Mouse (Mus musculus) brain, embryonic 14.5 days (tissue): ENCODE measurements at regions not wholly inside any gene's neighbourhood (a gene's known extent, or its start where the extent isn't known, plus 50 kb on each side); places are given as distances from the start of the nearest gene placed in this dataset.

ENCODE experiments used
- DNase-seq: peaks from one replicate; pipeline ENCODE4 v3.0.0-alpha.2; 2011; ENCODE audit warnings: low read depth
- CTCF ChIP-seq: fragments of 200-500 bp; IDR thresholded peaks from 2 replicates; pipeline ENCODE4 v1.5.1; 2012; ENCODE audit warnings: inconsistent platforms, mild to moderate bottlenecking, moderate library complexity, borderline replicate concordance; ENCODE audit not compliant: insufficient read depth, insufficient read length; ENCODE audit errors: extremely low read depth
- POLR2A ChIP-seq: fragments of 200-500 bp; IDR thresholded peaks from 2 replicates; pipeline ENCODE4 v1.6.1; 2012; ENCODE audit warnings: mild to moderate bottlenecking, inconsistent platforms, borderline replicate concordance; ENCODE audit not compliant: poor library complexity, insufficient read depth, insufficient read length, severe bottlenecking; ENCODE audit errors: extremely low read depth

DNA sequence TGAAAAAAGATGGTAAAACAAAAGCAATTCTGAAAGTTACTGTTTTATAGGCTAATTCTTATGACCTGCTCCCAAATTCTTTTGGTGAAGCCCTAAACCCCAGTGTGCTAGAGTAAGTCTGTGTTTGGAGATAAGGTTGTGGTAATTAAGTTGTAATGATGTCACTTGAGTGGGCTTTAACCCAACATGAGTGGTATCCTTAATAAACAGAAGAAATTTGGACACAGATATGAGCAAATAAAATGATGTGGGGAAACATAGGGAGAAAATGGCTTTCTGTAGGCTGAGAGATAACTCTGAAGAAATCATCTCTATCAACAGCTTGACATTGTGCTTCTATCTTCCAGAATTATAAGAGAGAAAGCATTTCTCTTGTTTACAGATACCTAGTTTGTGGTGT, 117.1 kb upstream of the Acsl4 start:
- DNase-seq = no peak
- TF ChIP-seq CTCF (no peak), POLR2A (no peak)

DNA sequence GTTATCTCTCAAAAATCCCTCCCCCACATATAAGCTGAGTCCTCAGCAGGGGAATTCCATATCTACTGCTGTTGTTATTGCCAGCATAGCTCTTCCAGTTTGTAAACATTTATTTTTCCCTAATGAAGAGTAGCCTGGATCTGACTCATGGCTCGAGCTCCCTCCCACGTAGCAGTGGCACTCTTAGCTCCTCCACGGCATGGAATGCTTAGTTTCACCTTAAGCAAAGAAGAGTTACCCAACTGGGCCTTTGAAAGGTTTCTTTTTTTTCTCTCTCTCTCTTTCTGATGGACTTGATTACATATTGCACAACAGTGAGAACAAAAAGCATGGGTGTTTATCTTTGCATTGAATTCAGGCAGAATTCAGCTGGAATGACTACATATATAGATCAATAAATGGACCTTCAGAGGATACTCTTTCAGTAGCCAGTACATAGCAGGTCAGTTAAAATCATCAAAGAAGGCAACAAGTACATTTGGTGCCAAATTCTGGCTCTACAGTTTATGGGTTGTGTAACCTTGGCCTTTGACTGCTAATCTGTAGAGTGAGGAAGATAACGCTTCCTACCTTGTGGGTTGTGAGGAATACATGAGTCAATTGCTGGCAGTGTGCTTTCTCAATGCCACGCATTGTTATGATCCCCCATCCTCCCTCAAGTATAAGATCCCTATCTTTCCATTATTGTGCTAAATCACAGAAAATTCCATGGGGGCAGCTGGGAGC, 126.2 kb upstream of the Acsl4 start:
- TF ChIP-seq CTCF = no peak
- TF ChIP-seq POLR2A = no peak
- DNase-seq = no peak

DNA sequence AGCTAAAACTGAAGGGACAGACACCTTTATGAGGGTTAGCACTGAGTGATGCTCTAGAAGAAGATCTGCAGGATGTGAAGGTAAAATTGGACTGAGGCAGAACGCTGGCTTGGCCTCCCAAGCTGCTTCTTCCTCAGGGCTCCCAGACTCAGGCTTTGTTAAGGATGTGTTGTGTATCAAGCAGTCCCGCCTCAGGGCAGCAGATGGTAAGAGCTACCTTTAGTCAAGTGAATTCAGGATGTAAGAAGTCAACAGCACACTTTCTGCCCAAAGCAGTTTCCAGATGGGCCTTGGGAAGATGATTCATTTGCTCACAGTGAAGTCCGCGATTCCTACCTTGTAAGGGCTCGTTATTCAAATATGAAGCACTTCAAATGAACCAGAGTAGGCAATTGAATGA, 126.9 kb upstream of the Acsl4 start:
- no peak for DNase-seq
- no peak for TF ChIP-seq POLR2A
- TF ChIP-seq CTCF = no peak

DNA sequence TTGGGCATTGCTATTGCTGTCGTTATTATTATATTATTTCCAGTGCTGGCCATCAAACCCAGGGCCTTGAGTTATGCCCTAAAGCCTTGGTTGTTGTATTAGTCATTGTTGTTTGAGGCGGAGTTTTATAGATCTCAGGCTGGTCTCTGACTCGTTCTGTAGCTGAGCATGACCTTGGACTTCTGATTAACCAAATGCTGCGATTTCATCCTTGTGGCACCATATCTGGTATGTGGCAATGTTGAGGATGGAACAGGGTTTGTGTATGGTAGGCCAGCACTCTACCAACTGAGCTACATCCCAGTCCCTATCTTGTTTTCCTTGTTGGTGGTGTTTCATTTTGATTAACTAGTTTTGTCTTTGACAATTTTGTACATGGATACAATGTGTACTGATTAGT, 130.7 kb upstream of the Acsl4 start:
- DNase-seq = no peak
- no peak for TF ChIP-seq CTCF
- TF ChIP-seq POLR2A = no peak

DNA sequence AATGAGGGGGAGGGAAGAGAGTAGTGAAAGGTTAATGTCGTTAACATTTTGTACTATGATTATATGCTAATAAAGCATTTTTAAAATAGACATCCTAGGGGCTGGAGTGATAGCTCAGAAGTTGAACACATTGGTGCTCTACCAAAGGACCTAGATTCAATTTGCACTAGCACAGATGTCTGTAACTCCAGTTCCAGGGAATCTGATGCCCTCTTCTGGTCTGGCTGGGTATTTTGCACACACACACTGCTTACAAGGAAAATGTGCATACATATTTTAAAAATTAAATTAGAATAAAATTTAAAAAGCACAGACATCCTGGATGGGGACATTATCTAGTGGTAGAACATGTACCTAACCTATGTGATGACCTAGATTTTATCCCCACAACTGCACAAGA, 136.6 kb upstream of the Acsl4 start:
- peak; percentile 33 for DNase-seq
- TF ChIP-seq CTCF (peak; percentile 40; the same call in 1 of the 2 replicates), POLR2A (no peak)

DNA sequence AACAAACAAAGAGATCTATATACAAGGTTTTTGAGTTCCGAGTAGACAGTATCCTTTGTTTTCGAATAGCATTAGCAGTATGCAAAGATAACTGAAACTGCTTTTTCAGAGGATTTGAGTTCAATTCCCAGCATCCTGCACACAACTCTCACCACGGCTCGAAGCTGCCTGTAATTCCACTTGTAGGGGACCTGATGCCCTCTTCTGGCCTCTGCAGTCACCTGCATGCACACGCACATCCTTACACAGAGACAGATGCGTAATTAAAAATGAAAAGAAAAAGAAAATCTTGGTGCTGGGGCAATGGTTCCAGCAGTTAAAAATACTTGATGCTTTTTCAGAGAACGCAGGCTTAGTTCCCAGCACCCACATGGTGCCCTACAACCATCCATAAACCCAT, 139.6 kb upstream of the Acsl4 start:
- TF ChIP-seq CTCF = peak; percentile 36; the same call in 1 of the 2 replicates
- no peak for TF ChIP-seq POLR2A
- peak; percentile 13 for DNase-seq

DNA sequence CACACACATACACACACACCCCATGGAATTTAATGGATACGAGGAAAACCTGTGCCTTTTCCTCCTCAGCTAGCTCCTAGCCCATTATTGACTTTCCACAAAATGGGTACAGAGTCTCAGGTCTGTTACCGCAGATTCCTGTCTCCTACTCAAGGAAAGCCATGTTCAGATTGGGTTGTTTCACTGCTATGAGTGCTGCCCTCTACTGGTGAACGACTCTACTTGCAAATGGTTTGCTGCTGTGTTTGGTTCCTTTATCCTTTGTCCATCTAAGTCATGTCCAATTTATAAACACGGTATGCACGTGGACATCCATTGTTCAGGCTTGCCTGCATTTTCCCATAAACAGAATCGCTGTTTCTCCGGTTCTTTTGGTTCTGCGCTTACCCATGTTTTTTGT, 144.4 kb upstream of the Acsl4 start:
- TF ChIP-seq CTCF = peak; percentile 57; the same call in 1 of the 2 replicates
- TF ChIP-seq POLR2A = no peak
- DNase-seq = peak; percentile 71

DNA sequence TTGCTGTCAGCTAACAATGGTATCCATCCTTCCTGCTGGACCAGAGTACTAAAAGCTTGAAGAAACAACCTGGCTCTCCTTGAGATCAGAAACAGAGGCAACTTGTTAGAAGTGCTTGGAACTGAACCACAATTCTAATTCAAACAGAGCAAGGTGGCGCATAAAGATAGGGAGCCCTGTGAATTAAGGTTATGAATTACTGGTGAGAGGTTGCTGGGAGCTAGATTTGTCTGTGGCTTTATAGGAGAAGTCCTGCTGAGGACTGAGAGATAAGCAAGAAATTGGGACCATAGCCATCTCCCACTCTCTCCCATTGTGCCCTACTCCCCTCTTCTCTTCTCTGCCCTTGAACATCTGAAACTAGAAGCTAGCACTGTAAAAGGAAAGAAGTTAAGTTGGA, 145.2 kb upstream of the Acsl4 start:
- DNase-seq = no peak
- no peak for TF ChIP-seq CTCF
- no peak for TF ChIP-seq POLR2A

DNA sequence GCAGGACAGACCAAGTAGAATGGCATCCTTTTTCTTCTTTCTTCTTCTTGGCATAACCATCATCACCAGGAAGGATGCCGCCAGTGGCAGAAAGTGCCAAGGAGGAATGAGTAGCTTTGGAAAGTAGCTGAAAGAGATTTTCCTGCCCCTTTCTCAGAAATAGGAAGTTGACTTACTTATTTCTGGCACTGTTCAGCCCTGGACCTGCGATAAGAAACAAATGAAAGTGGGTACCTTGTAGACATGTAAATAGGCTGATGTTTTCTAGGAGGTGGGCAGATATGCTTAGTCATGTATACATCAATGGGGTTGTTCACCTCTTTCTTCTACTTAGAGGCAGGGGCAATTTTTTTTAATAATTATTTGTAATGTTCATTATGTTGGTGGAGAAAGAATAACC, 145.3 kb upstream of the Tmem164 start:
- DNase-seq = no peak
- no peak for TF ChIP-seq POLR2A
- TF ChIP-seq CTCF = no peak

DNA sequence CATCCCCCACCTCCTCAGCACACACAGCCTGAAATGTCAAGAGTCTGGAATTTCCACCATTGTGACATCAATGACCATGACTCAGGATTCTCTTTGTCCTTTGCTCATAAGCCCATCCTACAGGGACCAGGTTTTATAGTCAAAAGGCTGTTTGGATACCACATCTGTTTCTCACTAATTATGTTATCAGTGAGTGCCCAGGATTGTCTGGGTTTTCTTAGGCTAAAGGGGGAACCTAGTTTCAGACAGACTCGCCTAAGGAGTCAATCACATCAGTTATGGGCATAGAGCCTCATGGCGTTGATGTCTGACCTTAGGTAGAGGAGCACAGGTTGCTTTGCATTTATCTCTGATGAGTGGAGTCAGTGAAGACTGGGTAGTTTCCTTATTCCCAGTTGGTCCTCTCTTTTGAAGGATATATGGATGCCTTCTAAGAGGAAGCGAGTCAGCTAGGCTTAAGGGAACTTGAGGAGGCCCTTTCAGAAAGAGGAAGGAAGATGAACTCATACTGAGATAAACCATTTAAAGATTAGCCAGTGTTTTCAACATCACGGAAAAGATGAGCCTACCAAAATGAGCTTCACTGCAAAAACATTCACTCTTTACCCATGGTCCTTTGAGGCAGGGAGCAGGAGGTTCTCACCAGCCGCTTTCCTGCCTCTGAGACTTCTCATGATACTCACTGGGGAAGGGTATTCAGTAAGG, 143.8 kb upstream of the Tmem164 start:
- TF ChIP-seq CTCF (no peak), POLR2A (no peak)
- DNase-seq = no peak

DNA sequence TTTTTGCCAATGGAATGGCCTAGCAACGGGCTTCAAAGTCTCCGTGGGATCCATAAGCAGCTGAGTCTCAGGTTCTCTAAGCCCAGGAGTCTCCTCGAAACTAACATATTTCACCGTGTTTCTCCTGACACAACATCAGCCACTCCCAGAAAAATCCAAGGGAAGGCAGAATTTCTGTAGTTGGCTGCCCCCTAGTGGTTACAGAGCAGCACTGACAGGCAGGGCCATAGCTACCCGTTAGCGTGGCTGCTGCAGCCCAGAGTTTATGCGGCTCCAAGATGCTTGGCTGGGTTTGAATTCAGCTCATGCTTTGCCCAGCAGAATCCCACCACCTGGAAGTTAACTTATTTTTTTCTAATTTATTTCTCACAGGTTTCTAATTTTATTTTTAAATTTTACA, 140.9 kb upstream of the Tmem164 start:
- peak; percentile 80 for DNase-seq
- peak; percentile 84 for TF ChIP-seq CTCF
- TF ChIP-seq POLR2A = no peak

DNA sequence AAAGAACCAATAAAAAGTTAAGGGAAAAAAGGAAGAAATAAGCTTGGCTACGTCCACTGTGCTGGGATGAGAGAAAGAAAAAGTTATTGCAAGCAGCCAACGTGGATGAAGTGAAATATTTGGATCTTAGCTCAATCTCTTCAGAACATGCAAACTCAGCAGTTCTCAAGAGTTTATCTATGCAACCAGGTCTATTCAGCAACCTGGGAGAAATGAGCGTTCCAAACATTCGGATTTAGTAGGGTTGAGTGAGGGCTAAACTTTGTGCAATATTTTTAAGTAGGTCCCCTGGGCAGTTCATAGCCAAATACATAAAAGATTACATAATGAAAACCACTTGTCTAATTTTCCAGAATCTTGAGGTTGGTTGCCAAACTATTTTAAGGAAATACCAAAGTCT, 129.0 kb upstream of the Tmem164 start:
- TF ChIP-seq CTCF = no peak
- TF ChIP-seq POLR2A = no peak

More for the DNA sequence above, 129.0 kb upstream of the Tmem164 start:
- no peak for DNase-seq
